Mouse (Mus musculus): ENCODE results near the gene Mgmt.

DNA sequence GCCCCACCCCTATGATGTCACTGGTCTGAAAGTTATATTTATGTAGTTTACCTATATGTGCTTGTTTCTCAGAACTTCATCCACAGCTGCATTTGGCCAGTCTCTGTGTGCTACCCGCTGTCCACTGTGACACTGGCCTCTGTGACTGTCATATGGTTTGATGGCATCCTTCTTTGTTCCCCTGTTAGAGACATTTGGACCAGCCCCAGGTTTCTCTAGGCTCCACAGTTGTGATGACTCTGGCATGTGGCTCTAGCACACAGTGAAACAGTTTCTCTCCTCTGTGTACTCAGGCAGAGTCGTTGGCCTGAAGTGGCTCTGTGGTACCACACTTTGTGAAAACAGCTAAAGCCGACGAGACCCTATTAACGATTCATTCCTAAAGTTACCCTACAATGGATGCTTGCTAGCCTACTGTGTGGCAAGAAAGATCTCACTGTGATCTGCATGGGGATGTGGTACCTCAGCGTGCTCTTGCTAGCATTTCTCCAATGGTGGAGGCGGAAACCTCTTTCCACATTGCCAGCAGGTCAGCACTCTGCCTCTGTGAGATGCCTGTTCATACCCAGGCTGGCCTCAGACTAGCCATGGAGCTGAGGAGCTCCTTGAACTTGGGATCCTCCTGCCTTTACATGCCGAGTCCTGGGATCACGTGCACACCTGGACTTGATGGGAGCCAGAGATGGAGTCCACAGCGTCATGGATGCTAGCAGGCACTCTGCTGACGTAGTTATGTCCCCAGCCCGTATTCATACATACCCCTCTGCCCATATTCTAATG is 26.8 kb downstream of the Mgmt start:
- no peak for TF ChIP-seq CTCF (IDR thresholded peaks at IDR 0.05; ENCODE audit: extremely low read depth, insufficient read depth, insufficient read length, insufficient replicate concordance)
- no peak for TF ChIP-seq POLR2A (IDR thresholded peaks at IDR 0.05; ENCODE audit: low read depth, low read length)
